Mouse (Mus musculus): ENCODE results near the gene Memo1.
"Not testable (repeated sequence)": the region's sequence is repeated elsewhere in the genome, so short reads cannot be mapped to it uniquely, and the experiment has no call there.

Memo1 gene

DNA sequence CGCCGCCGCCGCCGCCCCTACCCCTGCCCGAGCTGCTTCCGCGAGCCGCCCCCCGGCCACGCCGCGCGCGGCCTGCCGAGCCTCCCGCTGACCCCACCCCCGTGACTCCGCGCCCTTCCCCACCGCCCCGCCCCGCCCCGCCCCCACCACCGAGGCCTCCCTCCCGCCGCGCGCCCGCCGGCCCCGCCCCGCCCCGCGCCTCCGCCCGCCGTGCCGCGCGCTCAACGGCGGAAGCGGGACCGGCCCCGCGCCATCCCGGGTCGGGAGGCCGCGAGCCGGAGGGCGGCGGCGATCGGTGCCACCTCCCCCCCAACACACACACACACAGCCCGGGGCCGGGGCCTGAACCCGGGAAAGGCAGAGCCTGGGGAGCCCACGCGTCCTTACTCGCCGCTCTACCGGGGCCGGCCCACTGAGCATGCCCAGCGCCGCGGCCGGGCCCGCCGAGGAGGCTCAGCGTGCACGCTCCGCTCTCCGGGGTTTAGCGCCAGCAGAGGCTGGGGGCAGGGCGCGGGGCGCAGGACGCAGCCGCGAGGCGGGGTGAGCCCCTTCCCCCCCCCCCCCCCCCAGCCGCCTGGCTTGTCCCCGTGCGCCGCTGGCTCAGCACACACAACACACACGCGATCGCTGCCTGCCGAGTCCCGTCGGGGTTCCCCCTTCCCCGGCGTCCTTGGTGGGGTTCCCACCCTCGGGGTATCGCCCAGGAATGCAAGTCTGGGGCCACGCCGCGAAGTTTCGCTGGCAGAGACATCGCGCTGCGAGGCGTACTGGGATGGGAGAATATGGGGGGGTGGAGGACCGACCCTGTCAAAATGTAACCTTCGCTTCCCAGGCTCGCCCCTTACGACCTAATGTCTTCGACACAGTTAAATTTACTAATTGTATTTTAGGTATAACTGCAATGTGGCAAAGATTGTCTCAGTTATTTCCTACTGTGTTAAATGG, at the start of gene Memo1:
TSS of gene Memo1 (minus strand) at position 496 of the 945 bp plus-strand sequence.
- DNase-seq (ENCODE audit: low spot score in 2 of 2) = peak; percentile 53 to 65

DNA sequence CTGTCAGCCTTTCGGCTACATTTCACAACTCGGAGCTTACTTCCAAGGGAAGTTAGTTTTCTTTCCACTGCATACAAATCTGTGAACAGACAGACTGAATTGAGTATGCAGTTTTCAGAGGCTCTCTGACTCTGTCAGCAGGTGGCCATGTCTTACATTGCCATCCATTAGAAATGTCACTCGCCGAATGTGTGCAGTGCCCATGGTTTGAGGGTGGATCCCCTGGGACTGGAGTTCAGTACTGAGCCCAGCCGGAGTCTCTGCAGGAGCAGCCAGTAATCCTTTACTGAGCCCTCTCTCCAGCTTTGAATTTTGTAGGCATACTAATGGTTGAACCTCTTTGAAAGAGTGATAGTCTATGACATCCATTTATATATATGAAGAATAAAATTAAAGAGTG, 45.8 kb upstream of the Memo1 start:
- no peak for DNase-seq (ENCODE audit: low spot score in 2 of 2)

DNA sequence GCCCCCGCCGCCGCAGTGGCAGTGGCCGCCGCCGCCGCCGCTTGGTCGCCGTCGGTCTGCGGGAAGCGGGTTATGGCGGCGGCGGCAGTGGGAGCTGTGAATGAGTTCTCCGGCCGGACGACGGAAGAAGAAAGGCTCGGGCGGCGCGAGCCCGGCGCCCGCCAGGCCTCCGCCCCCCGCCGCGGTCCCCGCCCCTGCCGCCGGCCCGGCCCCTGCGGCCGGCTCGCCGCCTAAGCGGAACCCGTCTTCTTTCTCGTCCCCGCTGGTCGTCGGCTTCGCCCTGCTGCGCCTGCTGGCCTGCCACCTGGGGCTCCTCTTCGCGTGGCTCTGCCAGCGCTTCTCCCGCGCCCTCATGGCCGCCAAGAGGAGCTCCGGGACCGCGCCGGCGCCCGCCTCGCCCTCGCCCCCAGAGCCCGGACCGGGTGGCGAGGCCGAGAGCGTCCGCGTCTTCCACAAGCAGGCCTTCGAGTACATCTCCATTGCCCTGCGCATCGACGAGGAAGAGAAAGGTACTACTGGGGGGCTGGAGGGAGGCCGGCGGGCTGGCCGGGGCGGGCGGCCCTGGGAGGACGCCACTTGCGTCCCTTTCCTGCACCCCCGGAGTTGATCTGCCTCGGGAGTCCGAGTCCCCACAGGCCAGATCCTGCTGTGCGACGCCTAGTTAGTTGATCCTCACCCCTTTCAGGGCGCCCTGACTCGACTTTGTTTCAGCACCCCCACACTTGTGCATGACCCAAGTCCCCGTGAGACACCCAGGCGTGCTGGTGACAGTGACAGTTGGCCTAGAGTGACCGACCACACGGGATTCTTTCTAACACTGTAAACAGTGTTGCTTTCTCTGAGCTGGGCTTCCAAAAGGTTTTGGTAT, 43.9 kb upstream of the Memo1 start, which contains the start of gene Spast:
TSS of gene Spast (plus strand) at position 51 of the 868 bp plus-strand sequence.
- DNase-seq (ENCODE audit: low spot score in 2 of 2) = peak; percentile 66 to 67

DNA sequence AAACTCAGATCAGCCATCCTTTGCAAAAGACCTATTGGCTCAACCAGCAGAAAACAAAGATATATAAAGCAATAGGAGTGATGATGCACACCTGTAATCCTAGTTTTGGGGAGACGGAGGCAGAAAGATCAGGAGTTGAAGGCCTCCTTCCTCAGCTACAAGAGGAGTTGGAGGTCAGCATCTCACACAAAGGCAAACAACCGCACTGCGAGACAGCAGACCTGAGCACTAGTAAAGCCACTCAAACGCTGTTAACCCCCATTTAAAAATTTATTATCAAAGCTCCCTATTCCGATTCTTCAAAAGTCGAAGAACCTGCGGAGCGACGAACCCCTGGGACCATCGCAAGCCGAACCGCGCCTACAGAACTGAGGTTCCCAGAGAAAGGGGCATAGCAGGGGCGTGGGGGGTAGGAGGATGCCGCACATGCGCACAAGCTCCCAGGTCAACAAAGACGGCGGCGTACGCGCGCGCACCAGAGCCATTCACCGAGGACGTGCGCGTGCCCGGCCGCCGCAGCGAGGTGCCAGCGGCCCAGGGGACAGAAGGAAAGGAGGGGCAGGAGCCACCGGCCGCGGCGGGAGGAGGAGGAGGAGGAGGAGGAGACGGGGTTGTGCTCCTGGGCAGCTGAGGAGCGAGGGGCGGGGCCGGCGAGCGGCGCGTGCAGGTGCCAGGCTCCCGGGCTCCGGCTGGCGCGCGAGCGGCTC, 43.1 kb upstream of the Memo1 start:
- DNase-seq (ENCODE audit: low spot score in 2 of 2) = peak; percentile 86 to 91

DNA sequence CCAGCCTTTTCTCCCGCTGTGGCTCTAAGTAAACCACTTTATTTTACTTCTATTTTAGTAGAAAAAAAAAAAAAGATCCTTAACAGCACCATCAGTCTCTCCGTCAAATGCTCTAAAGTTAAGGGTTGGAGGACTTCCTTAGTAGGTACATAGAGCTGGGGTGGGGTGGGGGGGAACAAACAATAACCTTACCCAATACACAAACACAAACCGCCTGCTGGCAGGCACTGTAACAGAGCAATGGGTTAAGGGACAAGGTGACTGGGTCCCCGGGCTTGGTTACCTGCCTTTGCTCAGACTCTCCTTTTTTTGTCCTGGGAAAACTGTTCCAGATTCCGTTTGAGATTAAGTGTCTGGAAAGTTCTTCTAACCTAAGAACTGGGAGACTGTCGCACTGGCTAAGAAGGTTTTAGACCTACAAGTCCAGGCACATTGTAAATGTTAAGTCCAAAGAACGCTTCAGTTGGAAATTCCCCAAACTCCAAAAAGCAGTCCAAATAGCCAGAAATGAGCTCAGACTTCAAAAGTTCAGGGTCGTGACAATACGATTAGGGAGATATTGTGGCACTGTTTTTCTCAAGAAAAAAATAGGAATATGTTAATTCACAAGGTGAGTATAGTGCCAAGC, 35.8 kb upstream of the Memo1 start:
- DNase-seq (ENCODE audit: low spot score in 2 of 2) = no peak

DNA sequence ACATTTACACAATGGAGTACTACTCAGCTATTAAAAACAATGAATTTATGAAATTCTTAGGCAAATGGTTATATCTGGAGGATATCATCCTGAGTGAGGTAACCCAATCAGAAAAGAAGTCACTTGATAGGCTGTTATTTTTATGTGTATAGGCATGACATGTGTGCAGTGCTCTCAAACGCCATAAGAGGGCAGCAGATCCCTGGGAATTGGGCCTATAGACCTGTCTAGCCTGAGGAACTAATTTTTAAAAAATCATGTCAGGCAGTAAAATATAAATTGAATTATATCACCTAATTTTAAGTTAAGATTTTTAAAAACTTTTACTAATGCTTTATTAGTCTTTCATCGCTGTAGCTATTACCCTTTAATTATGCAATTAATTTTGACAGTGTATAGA, 32.8 kb upstream of the Memo1 start:
- peak; percentile 40 to 65 for DNase-seq (ENCODE audit: low spot score in 2 of 2)

DNA sequence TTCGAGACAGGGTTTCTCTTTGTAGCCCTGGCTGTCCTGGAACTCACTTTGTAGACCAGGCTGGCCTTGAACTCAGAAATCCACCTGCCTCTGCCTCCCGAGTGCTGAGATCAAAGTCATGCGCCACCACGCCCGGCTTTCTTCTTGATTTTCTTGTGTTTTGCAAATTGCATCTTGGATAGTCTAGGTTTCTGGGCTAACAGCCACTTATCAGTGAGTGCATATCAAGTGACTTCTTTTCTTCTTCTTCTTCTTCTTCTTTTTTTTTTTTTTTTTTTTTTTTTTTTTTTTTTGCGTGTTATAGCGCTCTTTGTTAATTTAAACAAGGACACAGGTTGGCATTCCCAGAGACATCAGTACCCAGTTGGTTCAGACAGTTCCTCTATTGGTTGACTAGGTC, 31.9 kb upstream of the Memo1 start:
- not testable (repeated sequence) for DNase-seq (ENCODE audit: low spot score in 2 of 2)

DNA sequence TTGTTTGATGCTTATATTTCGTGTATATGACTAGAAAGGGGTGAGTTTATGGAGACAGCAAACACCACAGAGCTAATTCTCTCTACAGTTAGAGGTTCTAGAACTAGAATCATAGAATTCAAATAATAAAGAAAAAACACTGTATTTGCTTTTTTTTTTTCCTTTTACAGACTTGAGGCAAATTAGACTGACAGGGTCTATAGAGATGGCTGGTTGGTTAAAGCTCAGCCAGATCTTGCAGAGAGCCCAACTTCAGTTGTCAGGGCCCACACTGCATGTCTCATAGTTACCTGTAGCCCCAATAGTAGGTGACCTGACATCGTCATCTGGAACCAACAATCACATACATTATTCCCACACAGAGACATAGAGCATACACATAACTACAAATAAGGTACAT, 28.5 kb upstream of the Memo1 start, which contains the start of gene Dpy30:
TSS of gene Dpy30 (minus strand) at position 101 of the 400 bp plus-strand sequence.
- DNase-seq (ENCODE audit: low spot score in 2 of 2) = no peak

DNA sequence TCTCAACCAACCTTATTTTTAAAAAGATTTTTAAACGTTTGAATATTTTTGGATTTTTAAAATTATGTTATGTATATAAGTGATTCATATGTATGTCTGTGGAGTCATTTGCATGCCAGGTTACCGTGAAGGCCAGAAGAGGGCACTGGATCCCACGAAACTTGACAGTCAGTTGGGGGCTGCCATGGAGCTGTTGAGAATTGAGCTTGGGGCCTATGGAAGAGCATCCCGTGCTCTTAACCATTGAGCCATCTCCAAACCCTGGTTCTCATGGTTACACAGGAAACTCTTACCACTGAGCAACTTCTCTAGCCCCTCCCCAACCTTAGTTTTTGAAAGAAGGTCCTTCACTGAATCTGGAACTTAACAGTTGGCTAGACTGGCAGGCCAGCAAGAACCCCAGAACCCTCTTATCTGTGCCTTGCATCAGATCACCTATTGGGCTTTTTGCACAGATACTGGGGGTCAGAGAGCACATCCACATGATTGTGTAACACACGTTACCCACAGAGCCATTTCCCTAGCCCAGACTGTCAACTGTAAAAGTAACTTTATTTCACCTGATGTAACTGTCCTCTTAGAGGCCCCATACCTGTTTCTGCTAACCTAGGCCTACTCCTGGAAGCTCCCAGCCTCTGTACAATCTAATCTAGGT, 27.2 kb upstream of the Memo1 start:
- DNase-seq (ENCODE audit: low spot score in 2 of 2) = no peak

DNA sequence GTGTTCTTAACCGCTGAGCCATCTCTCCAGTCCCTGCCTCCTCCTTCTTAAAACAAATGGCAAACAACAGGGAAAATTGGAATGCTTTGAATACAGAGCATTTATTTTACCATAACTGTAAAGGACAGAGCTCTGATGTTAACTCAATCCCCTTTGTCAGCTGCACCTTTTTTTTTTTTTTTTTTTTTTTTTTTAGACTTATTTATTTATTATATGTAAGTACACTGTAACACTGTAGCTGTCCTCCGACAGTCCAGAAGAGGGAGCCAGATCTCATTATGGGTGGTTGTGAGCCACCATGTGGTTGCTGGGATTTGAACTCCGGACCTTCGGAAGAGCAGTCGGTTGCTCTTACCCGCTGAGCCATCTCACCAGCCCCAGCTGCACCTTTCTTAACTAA, 23.4 kb upstream of the Memo1 start:
- no peak for DNase-seq (ENCODE audit: low spot score in 2 of 2)

DNA sequence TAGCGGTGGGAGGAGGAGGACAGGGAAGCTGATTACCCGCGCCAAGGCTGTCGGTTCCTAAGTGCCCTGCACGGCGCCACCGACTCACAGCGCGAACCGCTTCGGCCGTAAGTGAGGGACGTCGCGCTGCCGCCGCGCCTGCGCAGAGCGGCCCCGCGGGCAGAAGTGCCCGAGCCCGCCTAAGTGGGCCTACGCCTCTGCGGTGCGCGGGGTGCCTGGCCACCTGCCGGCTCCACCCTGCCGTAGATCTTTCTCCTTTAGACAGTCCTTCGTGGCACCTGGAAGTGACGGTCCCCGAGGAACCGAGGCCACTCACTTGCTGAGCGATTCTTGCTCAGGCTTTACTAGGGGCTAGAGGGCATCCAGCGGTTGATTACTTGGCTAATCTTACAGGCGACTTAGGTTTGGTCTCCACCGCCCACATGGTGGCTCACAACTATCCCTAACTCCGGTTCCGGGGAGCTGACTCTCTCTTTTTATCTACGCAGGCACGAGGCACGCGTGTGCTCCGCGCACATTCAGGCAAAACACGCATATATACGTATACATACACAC, 21.1 kb upstream of the Memo1 start:
- DNase-seq (ENCODE audit: low spot score in 2 of 2) = peak; percentile 78 to 84

DNA sequence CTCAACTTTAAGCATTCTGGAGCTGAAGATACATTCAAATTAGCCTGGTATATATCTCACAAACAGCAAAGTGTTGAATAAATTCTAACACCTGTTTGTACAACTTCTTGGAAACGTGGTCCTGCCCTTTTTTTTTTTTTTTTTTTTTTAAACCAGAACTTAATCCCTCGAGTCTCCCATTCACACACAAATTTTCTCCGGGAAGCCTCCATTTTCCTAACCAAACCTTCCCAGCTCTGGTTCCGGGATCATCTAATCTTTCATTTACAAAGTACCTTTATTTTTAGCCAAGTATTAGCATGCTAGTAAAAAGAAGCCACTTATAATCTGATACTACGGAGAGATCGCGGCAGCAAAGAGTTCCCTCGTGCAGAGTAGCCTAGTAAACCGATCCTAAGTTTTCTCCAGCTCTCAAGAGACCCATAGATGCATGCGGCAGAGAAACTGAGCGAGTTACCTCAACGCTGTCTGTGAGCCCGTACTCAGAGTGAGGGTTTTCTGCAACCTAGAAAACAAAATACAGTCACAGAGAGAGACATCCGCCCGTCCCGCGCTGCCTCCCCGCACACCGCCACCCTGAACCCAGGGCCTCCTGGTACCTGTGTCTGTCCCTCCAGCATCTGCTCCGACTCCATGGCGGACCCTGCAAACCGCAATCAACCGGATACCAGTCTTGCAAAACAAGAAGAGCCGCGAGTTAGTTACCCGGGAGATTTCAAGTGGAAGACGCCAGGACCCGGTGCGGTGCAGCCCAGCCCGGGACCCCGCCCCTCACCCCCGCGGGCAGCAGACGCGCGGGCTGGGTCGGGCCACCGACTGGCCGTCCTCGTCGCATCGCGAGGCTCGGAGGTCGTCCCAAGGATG, 20.4 kb upstream of the Memo1 start:
- DNase-seq (ENCODE audit: low spot score in 2 of 2) = no peak

DNA sequence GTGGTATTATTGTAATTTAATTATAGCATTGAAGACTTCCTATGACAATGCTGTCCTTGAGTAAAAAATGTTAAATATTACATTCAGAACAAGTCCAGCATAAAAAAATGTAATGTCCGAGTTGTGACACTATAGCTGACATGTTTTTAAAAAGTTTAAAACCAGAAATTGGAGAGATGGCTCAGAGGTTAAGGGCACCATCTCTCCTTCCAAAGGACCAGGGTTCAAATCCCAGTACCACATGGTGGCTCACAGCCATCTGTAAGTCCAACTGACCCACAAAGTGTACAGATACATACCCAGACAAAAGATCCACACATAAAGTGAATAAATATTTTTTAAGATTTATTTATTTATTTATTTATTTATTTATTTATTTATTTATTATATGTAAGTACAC, 10.7 kb upstream of the Memo1 start:
- no peak for DNase-seq (ENCODE audit: low spot score in 2 of 2)

DNA sequence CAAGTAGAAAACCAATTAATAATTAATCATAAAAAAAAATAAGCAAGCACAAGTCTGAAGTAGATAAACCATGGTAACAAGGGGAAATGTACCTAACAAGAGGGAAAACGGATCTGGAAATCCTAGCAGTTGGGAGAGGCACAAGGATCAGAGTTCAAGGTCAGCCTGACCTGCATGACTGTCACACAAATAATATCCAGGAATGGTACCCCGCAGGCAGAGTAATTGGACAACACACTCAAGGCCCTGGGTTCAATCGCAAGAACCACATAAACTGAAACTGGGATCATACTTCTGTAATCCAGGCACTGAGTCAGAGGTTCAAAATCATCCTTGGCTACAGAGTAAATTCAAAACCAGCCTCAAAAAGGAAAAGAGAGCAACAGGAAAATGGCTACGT, 10.3 kb upstream of the Memo1 start:
- DNase-seq (ENCODE audit: low spot score in 2 of 2) = no peak

DNA sequence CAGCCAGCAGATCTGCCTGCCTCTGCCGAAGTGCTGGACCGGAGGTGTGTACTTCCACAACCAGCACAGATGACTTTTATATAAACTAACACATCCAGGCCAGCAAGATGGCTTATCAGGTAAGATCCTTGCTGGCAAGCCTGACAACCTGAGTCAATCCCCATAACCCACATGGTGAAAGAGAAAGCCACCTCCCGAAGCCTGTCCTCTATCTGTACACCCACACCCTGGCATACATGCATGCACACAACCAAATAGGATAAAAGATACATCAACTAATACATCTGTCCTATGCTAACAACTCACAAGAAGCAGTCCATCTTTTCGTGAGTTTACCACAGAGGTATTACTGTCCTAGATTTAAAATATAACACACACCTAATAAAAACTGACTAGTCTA, 8.7 kb upstream of the Memo1 start:
- DNase-seq (ENCODE audit: low spot score in 2 of 2) = no peak

DNA sequence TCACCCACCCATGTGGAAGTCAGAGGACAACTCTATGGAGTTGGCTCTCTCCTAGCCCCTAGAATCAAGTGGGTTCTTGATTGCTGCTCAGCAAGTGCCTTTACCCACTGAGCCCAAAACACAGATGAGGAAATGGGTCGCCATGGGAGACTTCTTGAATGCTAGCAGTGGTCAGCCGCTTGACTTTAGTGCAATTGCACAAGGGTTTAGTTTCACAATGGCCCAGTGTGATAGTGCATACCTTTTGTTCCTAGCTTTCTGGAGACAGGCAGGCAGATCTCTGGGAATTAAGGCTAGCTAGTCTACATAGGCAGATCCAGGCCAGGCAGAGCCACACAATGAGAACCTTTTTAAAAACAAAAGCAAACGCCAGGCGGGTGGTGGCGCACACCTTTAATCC, 4.8 kb upstream of the Memo1 start:
- no peak for DNase-seq (ENCODE audit: low spot score in 2 of 2)

DNA sequence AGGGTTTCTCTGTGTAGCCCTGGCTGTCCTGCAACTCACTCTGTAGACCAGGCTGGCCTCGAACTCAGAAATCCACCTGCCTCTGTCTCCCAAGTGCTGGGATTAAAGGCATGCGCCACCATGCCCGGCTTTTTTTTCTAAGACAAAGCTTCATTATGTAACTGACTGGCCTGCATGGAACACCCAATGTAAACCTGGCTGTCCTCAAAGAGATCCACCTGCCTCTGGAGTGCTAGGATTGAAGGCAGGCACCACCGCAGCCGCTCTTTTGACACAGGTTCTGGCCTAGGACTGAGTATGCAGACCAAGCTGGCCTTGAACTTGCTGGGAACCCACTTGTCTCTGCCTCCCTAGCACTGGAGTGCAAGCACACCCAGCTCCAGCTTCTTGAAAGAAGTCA, 1.7 kb upstream of the Memo1 start:
- DNase-seq (ENCODE audit: low spot score in 2 of 2) = not testable (repeated sequence)

DNA sequence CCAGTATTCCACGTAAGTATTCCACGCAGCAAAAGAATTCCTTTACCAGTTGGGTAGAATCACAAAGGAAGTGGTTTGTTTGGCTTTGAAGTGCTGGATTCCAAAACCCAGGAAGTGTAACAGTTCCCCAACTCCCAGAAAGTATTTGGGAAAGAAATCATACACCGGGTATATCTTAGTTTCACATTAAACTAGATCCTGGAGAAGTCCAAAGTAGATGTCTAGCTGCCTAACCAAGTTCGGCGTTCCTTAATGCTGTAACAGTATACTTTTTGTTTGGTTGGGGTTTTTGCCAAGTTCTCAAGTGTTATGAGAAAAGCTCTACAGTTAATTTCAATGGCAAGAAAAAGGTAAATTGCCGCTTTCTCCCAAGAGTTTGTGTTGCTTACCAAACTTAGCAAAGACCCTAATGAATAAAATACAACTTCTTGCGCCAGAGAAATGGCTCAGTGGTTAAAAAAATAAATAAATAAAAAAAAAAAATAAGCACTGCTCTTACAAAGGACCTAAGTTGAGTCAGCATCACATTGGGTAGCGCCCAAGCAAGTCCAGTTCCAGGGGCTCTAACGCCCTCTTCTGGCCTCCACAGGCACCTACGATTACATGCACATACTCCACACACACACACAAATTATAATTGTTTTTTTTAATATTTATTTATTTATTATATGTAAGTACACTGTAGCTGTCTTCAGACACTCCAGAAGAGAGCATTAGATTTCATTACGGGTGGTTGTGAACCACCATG, 929 bp upstream of the Memo1 start:
- no peak for DNase-seq (ENCODE audit: low spot score in 2 of 2)

Measured in spleen, postnatal 14 days (tissue).